Mouse (Mus musculus) brain, embryonic 14.5 days (tissue): ENCODE results near the gene Ulk3. TPM values are rescaled to one million over a fixed set of nuclear protein-coding genes. Genes with fewer than 3 reads are reported as not detected.

Source experiments
- DNase-seq: peaks from one replicate; pipeline ENCODE4 v3.0.0-alpha.2; 2011; ENCODE audit warnings: low read depth
- CTCF ChIP-seq: fragments of 200-500 bp; IDR thresholded peaks from 2 replicates; pipeline ENCODE4 v1.5.1; 2012; ENCODE audit warnings: inconsistent platforms, mild to moderate bottlenecking, moderate library complexity, borderline replicate concordance; ENCODE audit not compliant: insufficient read depth, insufficient read length; ENCODE audit errors: extremely low read depth
- POLR2A ChIP-seq: fragments of 200-500 bp; IDR thresholded peaks from 2 replicates; pipeline ENCODE4 v1.6.1; 2012; ENCODE audit warnings: mild to moderate bottlenecking, inconsistent platforms, borderline replicate concordance; ENCODE audit not compliant: poor library complexity, insufficient read depth, insufficient read length, severe bottlenecking; ENCODE audit errors: extremely low read depth
- polyA plus RNA-seq: library from polyadenylated mRNA; depleted of rRNA; stranded (reverse); fragments of >200 nt; gene quantifications from 2 replicates; pipeline ENCODE4 v1.2.3, GENCODE M21; 2012; rRNA removed

The Ulk3 gene
- 38.8 and 42.1 TPM in 2 replicates for polyA plus RNA-seq

DNA sequence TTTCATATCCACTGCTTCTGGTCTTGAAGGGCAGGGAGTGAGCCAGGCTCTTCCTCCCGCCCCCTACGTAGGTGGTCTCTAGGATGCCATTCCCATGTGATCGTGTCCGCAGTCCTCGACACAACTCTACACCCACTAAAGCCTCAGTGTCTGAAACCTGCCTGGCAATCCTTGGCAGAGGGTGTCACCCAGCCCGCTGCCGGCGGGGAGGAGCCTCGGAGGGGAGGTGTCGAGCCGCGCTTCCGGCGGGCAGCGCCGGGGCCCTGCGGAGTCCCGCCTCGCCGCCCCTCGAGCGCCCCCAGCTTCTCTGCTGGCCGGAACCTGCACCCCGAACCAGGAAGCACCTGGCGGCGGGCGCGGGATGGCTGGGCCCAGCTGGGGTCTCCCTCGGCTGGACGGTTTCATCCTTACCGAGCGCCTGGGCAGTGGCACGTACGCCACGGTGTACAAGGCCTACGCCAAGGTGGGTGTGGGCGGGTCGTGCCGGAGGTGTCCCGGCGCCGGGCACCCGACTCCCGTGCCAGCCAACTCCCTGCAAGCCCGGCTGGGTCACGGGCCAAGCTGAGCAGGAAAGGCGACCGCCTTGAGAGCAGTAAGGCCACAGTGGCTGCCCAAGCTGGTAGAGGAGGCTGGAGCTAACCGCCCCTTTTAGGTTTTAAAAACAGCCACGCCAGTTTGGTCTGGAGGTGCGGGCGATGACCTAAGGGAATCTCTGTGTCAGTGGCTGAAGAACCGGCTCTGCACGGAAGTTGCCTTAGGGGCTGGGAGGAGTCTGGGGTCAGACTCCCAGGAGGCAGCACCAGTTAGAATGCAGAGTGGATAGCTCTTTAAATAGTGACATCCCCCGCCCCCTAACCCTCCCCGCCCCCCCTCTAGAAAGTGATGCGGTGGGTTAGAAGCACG is at the start of gene Ulk3:
Gene Ulk3, plus strand, starts transcription at position 229 of the 903 bp plus-strand sequence.
- peak; percentile 85 for DNase-seq
- TF ChIP-seq CTCF (peak; percentile 20; the same call in 1 of the 2 replicates), POLR2A (peak; percentile 75)

DNA sequence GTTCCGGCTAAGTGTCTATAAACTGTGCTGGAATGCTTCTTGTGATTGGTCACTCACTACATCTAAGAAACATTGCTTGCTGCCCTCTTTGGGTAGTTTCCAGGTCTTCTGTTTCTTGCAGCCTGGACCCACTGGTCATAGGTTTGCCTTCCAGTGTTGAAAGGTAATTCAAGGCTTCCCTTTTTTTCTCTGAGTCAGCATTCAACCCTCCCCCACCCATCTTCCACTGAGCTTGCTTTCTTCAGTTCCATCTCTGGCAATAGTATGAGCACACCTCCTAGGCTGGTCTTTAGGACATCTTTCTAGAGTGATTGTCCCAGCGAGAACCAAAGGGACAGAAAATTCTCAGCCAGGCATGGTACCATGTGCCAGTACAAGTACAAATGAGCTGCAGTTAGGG is 49.7 kb upstream of the Ulk3 start:
- DNase-seq, result no peak
- TF ChIP-seq CTCF (no peak), POLR2A (no peak)

DNA sequence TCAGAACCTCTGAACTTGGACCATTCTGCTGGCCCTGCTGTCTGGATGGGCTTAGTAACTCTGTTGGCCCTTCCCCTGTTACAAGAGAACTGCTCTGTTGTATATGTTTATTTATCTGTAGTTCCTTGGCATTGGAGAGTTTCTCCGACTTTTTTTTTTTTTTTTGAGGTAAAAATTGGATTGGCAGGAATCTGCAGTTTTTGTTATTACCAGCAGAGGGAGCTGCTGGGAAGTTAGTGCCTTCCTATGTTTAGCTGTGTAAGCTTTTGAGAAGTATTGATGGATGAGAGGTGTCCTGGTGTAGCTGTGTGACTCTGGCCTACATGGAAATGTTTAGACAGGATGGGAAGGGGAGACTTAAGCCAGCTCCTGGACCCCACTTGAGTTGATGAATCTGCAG is 47.9 kb upstream of the Ulk3 start:
- DNase-seq, result peak; percentile 75
- no peak for TF ChIP-seq POLR2A
- peak; percentile 50; the same call in 1 of the 2 replicates for TF ChIP-seq CTCF

DNA sequence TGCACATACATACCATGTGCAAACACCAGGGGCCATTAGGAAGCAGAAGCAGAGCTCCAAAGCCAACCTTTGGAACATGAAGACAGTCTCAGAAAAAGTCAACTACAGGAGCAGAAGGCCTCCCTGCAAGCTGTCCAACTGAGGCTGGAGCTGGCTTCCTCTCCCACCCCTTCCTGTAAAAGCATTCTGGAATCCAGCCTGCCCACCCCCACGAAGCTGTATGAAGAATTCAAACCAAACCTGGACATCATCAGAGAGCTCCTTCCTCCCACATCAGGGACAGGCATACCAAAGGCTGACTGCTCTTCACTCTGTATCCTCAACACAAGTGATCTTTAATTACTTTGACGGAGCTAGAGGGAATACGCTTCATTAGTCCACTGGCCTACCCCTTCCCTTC is 45.3 kb upstream of the Ulk3 start:
- TF ChIP-seq POLR2A (no peak), CTCF (no peak)
- no peak for DNase-seq

DNA sequence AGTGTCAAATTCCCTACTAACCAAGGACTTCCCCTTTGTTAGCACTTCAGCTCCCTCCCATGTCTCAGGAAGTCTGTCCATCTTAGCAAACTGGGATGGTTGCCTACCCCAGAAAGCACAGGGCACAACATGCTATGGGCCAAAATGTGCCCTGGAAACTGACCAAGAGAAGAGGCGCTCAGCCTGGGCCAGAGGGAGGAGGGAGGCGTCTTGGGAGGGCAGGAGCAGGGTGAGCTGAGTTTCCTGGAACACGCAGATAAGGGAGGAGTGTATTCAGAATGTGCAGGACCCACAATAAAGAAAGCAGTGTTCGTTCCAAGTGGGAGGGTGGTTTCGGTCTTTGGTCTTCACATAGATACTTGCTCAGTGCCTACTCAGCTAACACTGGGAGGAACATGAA is 42.0 kb upstream of the Ulk3 start:
- no peak for DNase-seq
- no peak for TF ChIP-seq POLR2A
- TF ChIP-seq CTCF, result no peak

DNA sequence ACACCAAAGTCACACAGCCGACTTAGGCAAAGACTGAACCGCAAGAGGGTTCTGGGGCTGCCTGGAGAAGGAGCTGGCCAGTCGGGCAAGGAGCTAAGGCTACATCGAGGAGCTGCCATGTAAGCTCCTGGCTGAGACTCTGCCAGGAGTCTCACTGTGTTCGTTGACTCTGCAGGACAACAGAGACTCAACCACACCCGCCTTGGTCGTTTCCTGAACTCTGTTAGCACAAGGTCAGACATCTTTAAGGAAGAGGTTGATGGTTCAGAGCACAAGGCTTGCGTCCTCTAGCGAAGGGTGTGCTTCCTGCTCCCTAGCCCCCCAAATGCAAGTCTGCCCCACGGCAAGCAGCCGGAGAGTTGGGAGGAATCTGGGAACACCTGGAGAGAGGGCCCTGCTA is 41.4 kb upstream of the Ulk3 start:
- no peak for TF ChIP-seq CTCF
- no peak for TF ChIP-seq POLR2A
- no peak for DNase-seq

DNA sequence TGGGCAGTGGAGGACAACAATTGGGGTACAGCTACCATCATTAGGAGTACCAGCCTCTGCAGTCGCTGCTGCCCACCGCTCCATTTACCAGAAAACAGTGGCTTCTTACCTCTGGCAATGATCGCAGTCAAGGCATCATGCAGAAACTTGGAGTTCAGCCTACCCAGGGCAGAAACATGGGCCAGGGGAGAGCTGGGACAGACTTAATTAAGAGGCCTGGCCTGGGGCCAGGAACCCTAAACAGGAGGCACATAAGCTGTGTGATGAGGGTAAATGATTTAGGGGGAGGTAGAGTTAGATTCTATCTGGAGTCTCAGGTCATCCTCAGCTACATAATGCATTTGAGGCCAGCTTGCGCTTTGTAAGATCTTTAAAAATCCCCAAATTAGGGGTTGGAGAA is 40.1 kb upstream of the Ulk3 start:
- TF ChIP-seq POLR2A (no peak), CTCF (no peak)
- DNase-seq, result peak; percentile 67

DNA sequence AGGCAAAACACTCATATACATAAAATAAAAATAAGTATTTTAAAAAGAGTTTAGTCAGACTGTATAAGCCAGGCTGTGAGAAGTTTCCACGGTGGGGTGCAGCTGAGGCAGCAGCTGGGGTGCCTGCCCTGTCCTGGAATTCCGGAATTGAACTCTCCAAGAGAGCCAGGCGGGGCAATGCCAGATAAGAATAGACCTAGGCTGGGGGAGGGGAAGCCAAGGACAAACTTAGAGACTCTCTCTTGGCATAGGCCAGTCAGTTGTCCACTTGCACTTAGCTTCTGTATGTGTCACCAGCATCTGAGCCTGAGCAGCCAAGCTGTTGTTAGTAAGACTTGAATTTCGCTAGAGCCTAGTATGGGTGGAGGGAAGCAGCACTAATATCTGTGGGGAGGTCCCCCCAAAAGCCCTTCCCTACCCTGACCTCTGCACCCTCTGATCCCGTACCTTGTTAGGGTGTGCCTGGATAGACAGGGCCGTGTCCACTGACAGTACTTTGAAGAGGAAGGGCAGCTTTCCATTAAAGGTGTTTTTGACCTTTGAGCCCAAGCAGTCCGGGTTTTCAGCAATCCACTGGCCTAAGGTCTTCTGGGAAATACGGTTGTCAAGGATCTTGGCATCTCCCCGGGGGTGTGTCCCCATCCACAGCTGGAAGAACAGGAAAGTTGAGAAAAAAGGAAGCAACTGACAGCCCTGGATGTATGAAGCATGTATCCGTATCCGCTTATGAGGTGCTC is 39.0 kb upstream of the Ulk3 start:
- no peak for DNase-seq
- no peak for TF ChIP-seq POLR2A
- no peak for TF ChIP-seq CTCF

DNA sequence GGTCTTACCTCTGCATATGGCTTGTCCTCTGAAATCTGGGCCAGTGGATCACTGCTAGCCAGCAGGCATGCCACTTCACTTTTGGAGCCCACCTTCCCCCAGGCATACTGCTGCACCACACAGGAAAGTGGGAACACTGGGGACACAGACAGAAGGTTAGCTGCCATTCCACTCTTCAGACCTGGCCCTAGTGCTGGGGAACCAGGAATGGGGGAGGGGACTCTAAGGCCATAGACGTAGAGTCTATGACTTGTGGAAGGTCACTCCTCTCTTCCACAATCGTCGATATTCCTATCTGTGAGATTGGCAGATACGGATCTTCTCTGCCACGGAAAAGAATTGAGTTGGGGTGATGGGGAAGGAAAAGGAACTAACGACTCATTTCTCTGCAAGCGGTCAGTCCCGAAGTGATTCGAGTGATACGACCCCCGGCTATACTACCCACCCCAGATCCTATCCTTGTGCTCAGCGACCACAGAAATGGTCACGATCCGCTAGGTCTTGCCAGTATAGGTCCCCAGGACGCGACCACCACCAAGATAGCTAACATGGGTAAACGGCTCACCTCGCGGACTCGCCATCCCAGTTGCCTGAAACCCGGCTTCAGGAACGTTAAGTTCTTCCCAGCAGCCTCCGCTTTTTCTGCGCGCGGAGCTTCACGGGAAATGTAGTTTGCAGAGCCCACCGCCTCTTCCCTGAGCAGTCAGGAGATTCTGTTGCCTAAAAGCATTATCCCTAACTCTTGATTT is 36.9 kb upstream of the Ulk3 start, which contains the start of gene Mpi:
Gene Mpi, minus strand, starts transcription at position 625 of the 749 bp plus-strand sequence.
- TF ChIP-seq CTCF (no peak), POLR2A (peak; percentile 55; the same call in 1 of the 2 replicates)

DNA sequence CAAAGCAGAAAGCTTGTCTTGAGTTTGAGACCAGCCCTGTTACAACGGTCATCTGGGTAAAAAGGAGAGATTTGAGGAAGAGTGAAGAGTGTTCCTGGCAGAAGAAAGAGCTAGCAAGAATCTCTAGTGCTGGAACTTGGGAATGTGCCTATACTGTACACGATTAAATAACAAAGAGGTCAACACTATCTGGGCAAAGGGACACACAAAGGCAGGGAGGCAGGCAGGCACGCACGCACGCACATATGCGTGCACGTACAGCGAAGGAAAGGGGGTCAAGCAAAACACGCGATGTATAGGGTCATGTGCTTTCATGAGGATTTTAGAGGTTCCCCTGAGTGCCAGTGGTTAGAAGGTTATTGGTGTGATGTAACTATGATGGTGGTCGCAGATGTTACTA is 36.1 kb upstream of the Ulk3 start:
- no peak for TF ChIP-seq POLR2A
- TF ChIP-seq CTCF, result no peak
- DNase-seq, result no peak

More for the DNA sequence above, 36.9 kb upstream of the Ulk3 start, which contains the start of gene Mpi:
- DNase-seq, result peak; percentile 89

DNA sequence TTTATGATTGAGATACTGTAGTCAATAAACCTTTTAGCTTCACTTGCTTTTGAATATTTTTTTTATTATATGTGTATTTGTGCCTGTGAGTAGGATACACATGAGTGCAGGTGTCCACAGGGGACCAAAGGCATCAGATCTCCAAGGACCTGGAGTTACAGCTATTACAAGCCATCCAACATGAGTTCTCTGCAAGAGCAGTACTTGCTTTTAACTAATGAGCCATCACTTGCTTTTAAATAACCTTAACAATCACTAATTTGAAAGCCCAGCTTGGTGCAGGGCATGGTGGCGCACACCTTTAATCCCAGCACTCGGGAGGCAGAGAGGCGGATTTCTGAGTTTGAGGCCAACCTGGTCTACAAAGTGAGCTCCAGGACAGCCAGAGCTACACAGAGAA is 34.5 kb upstream of the Ulk3 start:
- TF ChIP-seq POLR2A (no peak), CTCF (no peak)
- DNase-seq, result no peak
